24 mouse cellular contexts compared by ENCODE assay signal in genomic region chr14:11950379-11950778, GRCm38 (mm10).
"Had no signal": no experiment of that assay in that cellular context is flagged by ENCODE, and none has a peak within 500 bp of the region (broad histone marks: within the 10 kb centered on the region; RNA-seq: fewer than 3 reads in every experiment).

No protein-coding gene starts in this region.

- H3K36me3 ChIP-seq: heart, embryonic 10.5 days; heart, embryonic 12.5 days; hindbrain, embryonic 12.5 days; intestine, embryonic 15.5 days had no signal

- H3K27me3 ChIP-seq: heart, embryonic 12.5 days; hindbrain, embryonic 12.5 days; intestine, embryonic 15.5 days; limb, embryonic 12.5 days; limb, embryonic 15.5 days had no signal

- H3K4me2 ChIP-seq: heart, embryonic 12.5 days; hindbrain, embryonic 12.5 days; hindbrain, embryonic 14.5 days; intestine, embryonic 15.5 days; limb, embryonic 12.5 days; limb, embryonic 15.5 days had no signal

- H3K9me3 ChIP-seq: heart, embryonic 10.5 days; heart, embryonic 12.5 days; hindbrain, embryonic 10.5 days; hindbrain, embryonic 12.5 days; intestine, embryonic 15.5 days; limb, embryonic 12.5 days; limb, embryonic 15.5 days had no signal

- H3K9ac ChIP-seq: heart, embryonic 12.5 days; hindbrain, embryonic 12.5 days; hindbrain, embryonic 14.5 days; intestine, embryonic 15.5 days; limb, embryonic 12.5 days; limb, embryonic 15.5 days had no signal

- H3K4me3 ChIP-seq: gastrocnemius, adult 2 months; heart, embryonic 10.5 days; heart, embryonic 12.5 days; hindbrain, embryonic 10.5 days; hindbrain, embryonic 12.5 days; intestine, embryonic 15.5 days; layer of hippocampus, adult 2 months; limb, embryonic 12.5 days; limb, embryonic 15.5 days had no signal

- ATAC-seq: forebrain, embryonic 16.5 days; hindbrain, embryonic 16.5 days; inflammation-experienced regulatory T-cells, adult 6 months; intestine, embryonic 15.5 days; intestine, postnatal 0 days had no signal

- H3K4me1 ChIP-seq: hindbrain, embryonic 12.5 days; intestine, embryonic 15.5 days; limb, embryonic 15.5 days had no signal

- DNase-seq: gastrocnemius, adult 2 months; gastrocnemius, postnatal 10 days; gastrocnemius, postnatal 25 days; heart, postnatal 10 days; heart, postnatal 4 days; kidney, adult 18-20 months; kidney, adult 8-10 months; kidney, postnatal 10 days; kidney, postnatal 25 days; kidney, postnatal 4 days; left cerebral cortex, postnatal 4 days had no signal

- H3K27ac ChIP-seq: gastrocnemius, adult 2 months; heart, embryonic 10.5 days; hindbrain, embryonic 10.5 days; hindbrain, embryonic 12.5 days; hindbrain, embryonic 14.5 days; intestine, embryonic 15.5 days; layer of hippocampus, adult 2 months; limb, embryonic 15.5 days had no signal
